Mouse (Mus musculus): Measurements from ENCODE around the gene Kmt2b. TPM values are rescaled to one million over a fixed set of nuclear protein-coding genes. Genes with fewer than 3 reads are reported as not detected.

The Kmt2b gene
- total and polyA plus RNA-seq, 3 experiments = 8.4 to 32.8 (median 17.2) TPM

DNA sequence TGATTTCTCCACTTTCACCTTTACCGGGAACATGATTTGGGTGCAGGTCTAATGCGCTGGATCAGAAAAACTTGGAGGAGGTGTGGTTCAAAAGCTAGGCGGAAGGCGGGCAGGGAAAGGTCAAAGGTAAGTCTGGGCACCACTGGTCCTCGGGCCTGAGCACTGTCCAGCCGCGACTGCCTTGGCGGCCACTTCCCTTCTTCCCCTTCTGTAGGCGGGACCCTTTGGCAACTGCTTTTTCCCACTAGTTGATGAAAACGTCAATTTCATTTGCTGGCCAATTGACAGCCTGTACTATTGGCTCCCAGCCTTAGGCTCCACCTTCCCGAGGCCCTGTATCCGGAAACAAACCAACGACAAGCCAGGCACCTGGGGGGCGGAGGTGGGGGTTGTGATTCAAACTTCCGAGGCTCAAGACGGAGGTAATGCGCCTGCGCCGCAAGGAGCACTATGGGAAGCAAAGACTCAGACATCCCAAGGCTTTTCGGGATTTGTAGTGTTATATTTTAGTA, 29.0 kb downstream of the Kmt2b start, which contains the start of gene Lin37 (continued):
- TF ChIP-seq ZKSCAN1 (IDR thresholded peaks at IDR 0.05; ENCODE audit: borderline replicate concordance, low read depth, low read length) (no peak), CHD2 (IDR thresholded peaks at IDR 0.05; ENCODE audit: low read length) (peak; percentile 89), CHD1 (IDR thresholded peaks at IDR 0.05; ENCODE audit: low read depth, low read length) (no peak; the same call in 1 of the 2 replicates), HCFC1 (IDR thresholded peaks at IDR 0.05; ENCODE audit: low read depth, low read length) (peak; percentile 94), POLR2A (IDR thresholded peaks at IDR 0.05; ENCODE audit: low read depth, low read length) (peak; percentile 73)

GRCm38 (mm10) chr7:30558656-30559442, 29.7 kb downstream of the Kmt2b start:
- Histone ChIP-seq H3K36me3 (replicated peaks in 1 of 2; ENCODE audit: control insufficient read depth in 1 of 2, insufficient read depth in 1 of 2, low read length in 1 of 2) (peaks cover 32 to 47% of the 10 kb centered on the region in 2 experiments), H3K4me1 (ENCODE audit: control insufficient read depth in 1 of 2, insufficient read depth in 2 of 2) (peaks cover 4 to 33% of the 10 kb centered on the region in 2 experiments; a peak in 3 of 4 replicates)
- dilution Hi-C loops (cut with MboI; ENCODE audit: extremely low pct_ligation_motif_present, extremely low pct_unique_long_range_greater_than_20kb, low sequenced_read_pairs) = no loop called here

GRCm38 (mm10) chr7:30557901-30558514, 30.5 kb downstream of the Kmt2b start:
- Histone ChIP-seq H3K27ac (ENCODE audit: insufficient read depth, low read depth) (no peak overlapping the region), H3K9ac (ENCODE audit: insufficient read depth, low read depth) (peak overlapping the region; percentile 98), H3K4me3 (replicated peaks in 1 of 3; ENCODE audit: low read depth in 2 of 3, low read length in 2 of 3, poor library complexity in 1 of 3) (no peak overlapping the region), H3K4me2 (ENCODE audit: insufficient read depth, low read depth, poor library complexity, severe bottlenecking) (peak overlapping the region; percentile 85), H3K4me1 (ENCODE audit: control insufficient read depth in 1 of 2, insufficient read depth in 2 of 2) (peaks cover 5 to 39% of the 10 kb centered on the region in 2 experiments; a peak in 3 of 4 replicates), H3K79me2 (replicated peaks; ENCODE audit: control insufficient read depth, extremely low read depth, insufficient read depth, poor library complexity, severe bottlenecking) (peaks cover 25% of the 10 kb centered on the region), H3K27me3 (replicated peaks) (no peaks in the 10 kb centered on the region), H3K9me3 (replicated peaks; ENCODE audit: low read length) (no peaks in the 10 kb centered on the region), H3K36me3 (replicated peaks in 1 of 2; ENCODE audit: control insufficient read depth in 1 of 2, insufficient read depth in 1 of 2, low read length in 1 of 2) (peaks cover 32 to 48% of the 10 kb centered on the region in 2 experiments)
- dilution Hi-C loops (cut with MboI; ENCODE audit: extremely low pct_ligation_motif_present, extremely low pct_unique_long_range_greater_than_20kb, low sequenced_read_pairs) = no loop called here
- TF ChIP-seq RAD21 (IDR thresholded peaks at IDR 0.05; ENCODE audit: low read depth, low read length) = no peak
- TF ChIP-seq MYC (IDR thresholded peaks at IDR 0.05; ENCODE audit: low read depth, low read length) = no peak
- no peak for TF ChIP-seq POLR2AphosphoS2 (IDR thresholded peaks at IDR 0.05; ENCODE audit: low read depth, low read length)
- no peak for TF ChIP-seq RCOR1 (conservative IDR thresholded peaks at IDR 0.05; ENCODE audit: low read depth, low read length)
- TF ChIP-seq ZC3H11A (IDR thresholded peaks at IDR 0.05; ENCODE audit: low read depth, low read length) = no peak
- TF ChIP-seq MAX (IDR thresholded peaks at IDR 0.05; ENCODE audit: low read length) = no peak
- no peak for TF ChIP-seq MXI1 (IDR thresholded peaks at IDR 0.05; ENCODE audit: low read depth, low read length)
- TF ChIP-seq POLR2A (IDR thresholded peaks at IDR 0.05; ENCODE audit: low read depth, low read length) = no peak
- TF ChIP-seq MAFK (IDR thresholded peaks at IDR 0.05; ENCODE audit: insufficient replicate concordance, low read length) = no peak
- TF ChIP-seq MAZ (IDR thresholded peaks at IDR 0.05; ENCODE audit: low read depth, low read length) = no peak
- no peak for TF ChIP-seq NELFE (IDR thresholded peaks at IDR 0.05; ENCODE audit: low read depth, low read length)
- no peak for TF ChIP-seq USF1 (IDR thresholded peaks at IDR 0.05; ENCODE audit: low read depth, low read length)
- no peak for TF ChIP-seq ZMIZ1 (IDR thresholded peaks at IDR 0.05; ENCODE audit: low read depth, low read length)
- no peak for TF ChIP-seq USF2 (conservative IDR thresholded peaks at IDR 0.05; ENCODE audit: low read depth, low read length)
- DNase-seq (ENCODE audit: extremely low read depth) = no peak
- in situ Hi-C loops (cut with MboI; ENCODE audit: low pct_ligation_motif_present, low pct_unique_long_range_greater_than_20kb, low sequenced_read_pairs) = loop anchor here (5.0 kb wide), 1 partner anchor 49 kb away; no protein-coding TSS in a partner anchor

More at GRCm38 (mm10) chr7:30558656-30559442, 29.7 kb downstream of the Kmt2b start:
- Histone ChIP-seq H3K4me3 (replicated peaks in 1 of 3; ENCODE audit: low read depth in 2 of 3, low read length in 2 of 3, poor library complexity in 1 of 3) (peak overlapping the region; percentile 70 to 99 (median 99)), H3K9ac (ENCODE audit: insufficient read depth, low read depth) (peak overlapping the region; percentile 98), H3K27me3 (replicated peaks) (no peaks in the 10 kb centered on the region), H3K4me2 (ENCODE audit: insufficient read depth, low read depth, poor library complexity, severe bottlenecking) (peak overlapping the region; percentile 85), H3K79me2 (replicated peaks; ENCODE audit: control insufficient read depth, extremely low read depth, insufficient read depth, poor library complexity, severe bottlenecking) (peaks cover 25% of the 10 kb centered on the region), H3K27ac (ENCODE audit: insufficient read depth, low read depth) (peak overlapping the region; percentile 63), H3K9me3 (replicated peaks; ENCODE audit: low read length) (no peaks in the 10 kb centered on the region)
- in situ Hi-C loops (cut with MboI; ENCODE audit: low pct_ligation_motif_present, low pct_unique_long_range_greater_than_20kb, low sequenced_read_pairs) = loop anchor here (5.0 kb wide), 1 partner anchor 48 kb away; no protein-coding TSS in a partner anchor
- no peak for TF ChIP-seq ZKSCAN1 (IDR thresholded peaks at IDR 0.05; ENCODE audit: borderline replicate concordance, low read depth, low read length)
- TF ChIP-seq E2F4 (IDR thresholded peaks at IDR 0.05; ENCODE audit: insufficient replicate concordance, low read depth, low read length) = no peak
- no peak for TF ChIP-seq IRF4 (IDR thresholded peaks at IDR 0.05; ENCODE audit: low read depth, low read length)
- TF ChIP-seq NRF1 (IDR thresholded peaks at IDR 0.05; ENCODE audit: low read depth, low read length) = no peak
- TF ChIP-seq MEF2A (IDR thresholded peaks at IDR 0.05; ENCODE audit: borderline replicate concordance, low read depth, low read length) = no peak
- no peak for TF ChIP-seq USF1 (IDR thresholded peaks at IDR 0.05; ENCODE audit: low read depth, low read length)
- no peak for TF ChIP-seq GABPA (IDR thresholded peaks at IDR 0.05; ENCODE audit: insufficient replicate concordance, low read depth, low read length)
- DNase-seq (ENCODE audit: extremely low read depth) = no peak
